Mouse (Mus musculus): ENCODE data around the gene Gp1bb.

DNA sequence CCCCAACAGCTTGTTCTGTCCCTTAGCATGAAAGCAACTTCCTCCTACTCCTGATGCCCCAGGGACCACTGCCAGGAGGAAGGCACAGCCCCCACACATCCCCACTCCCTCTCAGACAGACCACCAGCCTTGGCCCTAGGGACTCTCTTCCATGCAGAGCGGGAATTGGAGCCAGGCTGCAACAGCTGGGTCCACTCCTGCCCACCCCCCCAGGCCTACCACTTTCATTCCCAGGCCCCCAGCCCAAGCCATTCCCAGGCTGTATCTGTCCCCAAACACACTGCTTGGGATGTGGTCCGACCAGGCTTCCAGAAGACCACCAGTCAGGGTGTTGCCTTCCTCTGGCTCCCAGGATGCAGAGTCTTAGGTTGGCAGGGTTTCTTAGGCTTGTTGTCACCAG, 13.1 kb downstream of the Gp1bb start:
- TF ChIP-seq CTCF (IDR thresholded peaks at IDR 0.05; ENCODE audit: control insufficient read depth, insufficient read depth, low read length) (no peak), POLR2A (IDR thresholded peaks at IDR 0.05; ENCODE audit: borderline replicate concordance, control insufficient read depth, low read depth, low read length) (no peak)

Data from bone marrow, adult 2 months (tissue).